Mouse (Mus musculus): ENCODE results near the gene Fdxacb1.

Gene Fdxacb1

GRCm38 (mm10) chr9:50746214-50746677, 21.8 kb upstream of the Fdxacb1 start, which contains the start of gene 2310030G06Rik:
Gene 2310030G06Rik (minus strand): TSS chr9:50746536.
- no peak for DNase-seq (ENCODE audit: low read depth in 2 of 2, low spot score in 2 of 2)

- no peak for DNase-seq (ENCODE audit: low read depth in 2 of 2, low spot score in 2 of 2)
Measured at GRCm38 (mm10) chr9:50750706-50751105, 17.3 kb upstream of the Fdxacb1 start.

- no peak for DNase-seq (ENCODE audit: low read depth in 2 of 2, low spot score in 2 of 2)
Measured at GRCm38 (mm10) chr9:50751323-50751722, 16.7 kb upstream of the Fdxacb1 start, which contains the start of gene Cryab. Gene Cryab (plus strand): TSS chr9:50751325.

GRCm38 (mm10) chr9:50752054-50752602, 15.9 kb upstream of the Fdxacb1 start, which contains the start of gene Hspb2:
Gene Hspb2 (minus strand): TSS chr9:50752354.
- DNase-seq (ENCODE audit: low read depth in 2 of 2, low spot score in 2 of 2): no peak

GRCm38 (mm10) chr9:50752784-50753615, 15.0 kb upstream of the Fdxacb1 start:
- DNase-seq (ENCODE audit: low read depth in 2 of 2, low spot score in 2 of 2): no peak

- DNase-seq (ENCODE audit: low read depth in 2 of 2, low spot score in 2 of 2): no peak
Measured at GRCm38 (mm10) chr9:50753947-50754346, 14.1 kb upstream of the Fdxacb1 start.

GRCm38 (mm10) chr9:50756711-50757110, 11.3 kb upstream of the Fdxacb1 start:
- no peak for DNase-seq (ENCODE audit: low read depth in 2 of 2, low spot score in 2 of 2)

- DNase-seq (ENCODE audit: low read depth in 2 of 2, low spot score in 2 of 2): no peak
Measured at GRCm38 (mm10) chr9:50761520-50762243, 6.4 kb upstream of the Fdxacb1 start.

GRCm38 (mm10) chr9:50763331-50763730, 4.7 kb upstream of the Fdxacb1 start:
- no peak for DNase-seq (ENCODE audit: low read depth in 2 of 2, low spot score in 2 of 2)

- DNase-seq (ENCODE audit: low read depth in 2 of 2, low spot score in 2 of 2): no peak
Measured at GRCm38 (mm10) chr9:50767531-50768106, 417 bp upstream of the Fdxacb1 start.

GRCm38 (mm10) chr9:50770011-50770410, 2.0 kb downstream of the Fdxacb1 start:
- no peak for DNase-seq (ENCODE audit: low read depth in 2 of 2, low spot score in 2 of 2)

- no peak for DNase-seq (ENCODE audit: low read depth in 2 of 2, low spot score in 2 of 2)
Measured at GRCm38 (mm10) chr9:50774026-50774462, 6.0 kb downstream of the Fdxacb1 start.

- peak; percentile 68 to 80 for DNase-seq (ENCODE audit: low read depth in 2 of 2, low spot score in 2 of 2)
Measured at GRCm38 (mm10) chr9:50774991-50775612, 7.1 kb downstream of the Fdxacb1 start, which contains the start of the genes Alg9 and 1110032A03Rik. Gene Alg9 (plus strand): TSS chr9:50775019. Gene 1110032A03Rik (minus strand): TSS chr9:50775520.

GRCm38 (mm10) chr9:50775662-50776126, 7.7 kb downstream of the Fdxacb1 start:
- peak; percentile 4 to 6 for DNase-seq (ENCODE audit: low read depth in 2 of 2, low spot score in 2 of 2)

- DNase-seq (ENCODE audit: low read depth in 2 of 2, low spot score in 2 of 2): no peak
Measured at GRCm38 (mm10) chr9:50776162-50776760, 8.2 kb downstream of the Fdxacb1 start.

GRCm38 (mm10) chr9:50782155-50782554, 14.1 kb downstream of the Fdxacb1 start:
- peak; percentile 30 to 60 for DNase-seq (ENCODE audit: low read depth in 2 of 2, low spot score in 2 of 2)

- no peak for DNase-seq (ENCODE audit: low read depth in 2 of 2, low spot score in 2 of 2)
Measured at GRCm38 (mm10) chr9:50795266-50795665, 27.2 kb downstream of the Fdxacb1 start.

GRCm38 (mm10) chr9:50796776-50797175, 28.7 kb downstream of the Fdxacb1 start:
- DNase-seq (ENCODE audit: low read depth in 2 of 2, low spot score in 2 of 2): no peak

GRCm38 (mm10) chr9:50797641-50798040, 29.6 kb downstream of the Fdxacb1 start:
- no peak for DNase-seq (ENCODE audit: low read depth in 2 of 2, low spot score in 2 of 2)

GRCm38 (mm10) chr9:50798368-50798767, 30.3 kb downstream of the Fdxacb1 start:
- DNase-seq (ENCODE audit: low read depth in 2 of 2, low spot score in 2 of 2): no peak
